Mouse (Mus musculus): ENCODE results near the gene Rabgap1l. TPM values are rescaled to one million over a fixed set of nuclear protein-coding genes. Genes with fewer than 3 reads are reported as not detected.
A peak's percentile ranks its signal among the peaks of the same experiment; 100 is the strongest.

Gene Rabgap1l
- polyA plus RNA-seq, 1 experiment from 2014 or later, result 27.6 TPM

DNA sequence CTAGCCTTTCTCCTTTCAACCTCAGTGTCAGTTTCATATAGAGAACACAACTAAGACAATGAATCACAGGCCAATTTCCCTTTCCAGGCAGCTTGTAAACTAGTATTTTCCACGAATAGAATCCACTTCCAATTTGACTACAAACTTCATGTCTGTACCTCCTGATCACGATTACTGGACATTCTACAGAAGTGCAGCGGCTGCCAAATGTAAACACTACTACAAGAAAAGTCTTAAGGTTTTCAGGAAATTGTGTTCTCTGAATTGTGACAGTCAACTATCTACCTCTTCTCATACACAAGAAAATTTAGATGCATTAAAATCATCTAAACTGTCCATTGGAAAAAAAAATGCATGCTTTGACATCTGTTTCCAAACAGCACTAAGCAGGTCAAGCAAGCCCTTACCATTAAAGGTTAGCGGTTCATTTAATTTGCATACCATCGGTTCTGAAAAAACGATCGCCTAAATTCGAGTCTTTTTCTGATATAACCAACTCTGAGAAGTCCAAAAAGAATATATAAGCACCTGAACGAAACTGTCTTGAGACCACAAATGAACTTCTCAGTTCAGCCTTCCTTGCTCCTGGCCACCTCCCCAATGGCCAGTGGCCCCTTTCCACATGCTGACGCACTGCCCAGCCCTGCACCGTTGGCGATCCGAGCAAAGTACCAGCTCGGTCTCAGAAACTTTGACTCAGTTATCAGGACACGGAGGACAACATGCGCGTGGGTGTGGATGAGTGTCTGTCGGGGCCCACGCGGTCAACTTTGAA, 1.4 kb downstream of the Rabgap1l start:
- H3K36me3 ChIP-seq (ENCODE audit: control insufficient read depth, insufficient read depth), result no peaks in the 10 kb centered on the region
- no peaks in the 10 kb centered on the region for H3K9me3 ChIP-seq (replicated peaks; ENCODE audit: control insufficient read depth, low read length)
- WGBS (ENCODE audit: insufficient replicate concordance), result 3% methylated on average over 20 of the region's 20 CpGs
- H3K4me2 ChIP-seq (ENCODE audit: low read depth, low read length), result peak overlapping the region; percentile 81
- H3K27me3 ChIP-seq (ENCODE audit: control insufficient read depth, insufficient read depth, low read depth, low read length), result no peaks in the 10 kb centered on the region
- H3K4me3 ChIP-seq (ENCODE audit: low read depth, low read length), result peak overlapping the region; percentile 99
- peak; percentile 12 for ATAC-seq (ENCODE audit: low read depth)
- H3K4me1 ChIP-seq (ENCODE audit: control insufficient read depth, low read depth, low read length), result peaks cover 27% of the 10 kb centered on the region
- peak overlapping the region; percentile 100 for H3K9ac ChIP-seq (ENCODE audit: low read depth, low read length)
- H3K27ac ChIP-seq (ENCODE audit: low read length), result peak overlapping the region; percentile 98

DNA sequence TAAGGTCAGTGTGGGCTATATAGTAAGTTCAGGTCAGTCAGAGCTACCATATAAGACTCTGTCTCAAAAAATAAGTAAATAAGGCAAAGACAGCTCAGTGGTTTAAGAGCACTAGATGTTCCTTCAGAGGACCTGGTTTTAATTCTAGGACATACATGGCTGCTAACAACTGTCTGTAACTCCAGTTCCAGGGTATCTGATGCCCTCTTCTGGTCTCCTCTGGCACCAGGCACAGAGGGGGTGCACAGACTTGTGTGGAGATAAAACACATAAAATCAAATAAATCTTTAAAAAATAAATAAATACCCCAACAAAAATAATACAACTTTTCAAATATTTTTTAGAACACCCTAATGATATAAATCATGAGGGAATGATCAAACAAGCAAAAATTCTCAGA, 2.4 kb downstream of the Rabgap1l start:
- no peak overlapping the region for H3K4me3 ChIP-seq (ENCODE audit: low read depth, low read length)
- no peak overlapping the region for H3K9ac ChIP-seq (ENCODE audit: low read depth, low read length)
- no peaks in the 10 kb centered on the region for H3K36me3 ChIP-seq (ENCODE audit: control insufficient read depth, insufficient read depth)
- peaks cover 30% of the 10 kb centered on the region for H3K4me1 ChIP-seq (ENCODE audit: control insufficient read depth, low read depth, low read length)
- H3K9me3 ChIP-seq (replicated peaks; ENCODE audit: control insufficient read depth, low read length), result no peaks in the 10 kb centered on the region
- no peak overlapping the region for H3K4me2 ChIP-seq (ENCODE audit: low read depth, low read length)
- ATAC-seq (ENCODE audit: low read depth), result no peak
- no peaks in the 10 kb centered on the region for H3K27me3 ChIP-seq (ENCODE audit: control insufficient read depth, insufficient read depth, low read depth, low read length)
- no peak overlapping the region for H3K27ac ChIP-seq (ENCODE audit: low read length)

DNA sequence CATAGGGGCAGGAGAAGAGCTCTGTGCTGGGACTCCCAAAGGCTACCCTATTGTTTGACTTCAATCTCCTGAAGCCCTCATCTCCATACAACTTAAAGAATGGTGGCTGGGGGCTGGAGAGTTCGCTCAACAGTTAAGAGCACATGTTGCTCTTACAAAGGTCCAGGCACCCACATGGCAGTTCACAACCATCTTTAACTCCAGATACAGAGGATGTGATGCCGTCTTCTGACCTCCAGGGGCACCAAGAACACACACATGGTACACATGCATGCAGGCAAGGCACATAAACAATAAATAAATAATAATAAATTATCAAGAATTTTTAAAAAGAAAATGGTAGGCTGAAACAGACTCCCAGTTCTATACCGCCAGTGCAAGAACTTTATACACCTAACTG, 3.1 kb downstream of the Rabgap1l start:
- Histone ChIP-seq H3K9ac (ENCODE audit: low read depth, low read length) (no peak overlapping the region), H3K27me3 (ENCODE audit: control insufficient read depth, insufficient read depth, low read depth, low read length) (no peaks in the 10 kb centered on the region), H3K4me1 (ENCODE audit: control insufficient read depth, low read depth, low read length) (peaks cover 25% of the 10 kb centered on the region), H3K27ac (ENCODE audit: low read length) (no peak overlapping the region), H3K4me2 (ENCODE audit: low read depth, low read length) (no peak overlapping the region), H3K4me3 (ENCODE audit: low read depth, low read length) (no peak overlapping the region), H3K36me3 (ENCODE audit: control insufficient read depth, insufficient read depth) (no peaks in the 10 kb centered on the region), H3K9me3 (replicated peaks; ENCODE audit: control insufficient read depth, low read length) (no peaks in the 10 kb centered on the region)
- ATAC-seq (ENCODE audit: low read depth), result no peak
- WGBS (ENCODE audit: insufficient replicate concordance), result 77% methylated on average over 3 of the region's 3 CpGs

DNA sequence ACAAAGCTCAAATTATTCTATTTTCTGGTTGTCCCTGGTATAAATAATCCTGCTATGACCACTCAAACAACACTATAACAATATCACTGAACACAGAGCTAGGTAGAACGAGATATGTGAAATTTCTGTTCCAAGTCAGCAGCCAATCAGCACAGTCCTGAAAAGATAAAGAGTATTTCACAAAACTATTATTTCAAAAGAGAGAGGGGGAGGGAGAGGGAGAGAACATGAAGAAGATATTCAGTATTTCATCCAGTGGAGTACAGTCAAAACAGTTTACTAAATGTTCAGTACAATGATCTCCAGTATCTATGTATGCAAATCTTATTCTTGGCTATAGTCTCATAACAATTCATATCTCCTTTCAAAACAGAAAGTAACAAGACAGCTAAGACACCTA, 5.1 kb downstream of the Rabgap1l start:
- no peaks in the 10 kb centered on the region for H3K9me3 ChIP-seq (replicated peaks; ENCODE audit: control insufficient read depth, low read length)
- peaks cover 15% of the 10 kb centered on the region for H3K4me1 ChIP-seq (ENCODE audit: control insufficient read depth, low read depth, low read length)
- no peak overlapping the region for H3K9ac ChIP-seq (ENCODE audit: low read depth, low read length)
- no peak overlapping the region for H3K27ac ChIP-seq (ENCODE audit: low read length)
- ATAC-seq (ENCODE audit: low read depth), result no peak
- WGBS (ENCODE audit: insufficient replicate concordance), result 31% methylated on average over 1 of the region's 1 CpGs
- no peak overlapping the region for H3K4me3 ChIP-seq (ENCODE audit: low read depth, low read length)
- no peaks in the 10 kb centered on the region for H3K36me3 ChIP-seq (ENCODE audit: control insufficient read depth, insufficient read depth)
- peak overlapping the region; percentile 41; the same call in 1 of the 2 replicates for H3K4me2 ChIP-seq (ENCODE audit: low read depth, low read length)
- no peaks in the 10 kb centered on the region for H3K27me3 ChIP-seq (ENCODE audit: control insufficient read depth, insufficient read depth, low read depth, low read length)

DNA sequence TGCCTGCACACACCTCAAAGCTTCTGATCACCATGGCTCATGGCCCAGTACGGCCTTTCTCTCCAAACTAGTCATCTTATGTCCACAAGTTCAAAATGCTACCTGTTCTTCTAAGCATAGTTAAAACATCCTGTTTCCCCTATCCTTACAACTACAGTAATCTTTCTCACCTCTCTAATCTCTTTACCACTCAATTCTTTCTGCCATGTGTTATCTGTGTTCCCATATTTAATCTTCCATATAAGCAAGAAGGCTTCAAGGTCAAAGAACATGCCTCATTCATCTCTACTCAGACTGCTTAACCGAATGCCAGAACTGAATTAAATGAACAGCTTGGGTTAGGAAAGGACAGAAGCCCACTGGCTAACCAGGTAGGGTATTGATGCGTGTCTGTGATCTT, 5.8 kb downstream of the Rabgap1l start:
- no peak overlapping the region for H3K4me3 ChIP-seq (ENCODE audit: low read depth, low read length)
- H3K36me3 ChIP-seq (ENCODE audit: control insufficient read depth, insufficient read depth), result no peaks in the 10 kb centered on the region
- peak overlapping the region; percentile 3; the same call in 1 of the 2 replicates for H3K27ac ChIP-seq (ENCODE audit: low read length)
- peak overlapping the region; percentile 41; the same call in 1 of the 2 replicates for H3K4me2 ChIP-seq (ENCODE audit: low read depth, low read length)
- peaks cover 14% of the 10 kb centered on the region for H3K4me1 ChIP-seq (ENCODE audit: control insufficient read depth, low read depth, low read length)
- H3K27me3 ChIP-seq (ENCODE audit: control insufficient read depth, insufficient read depth, low read depth, low read length), result no peaks in the 10 kb centered on the region
- no peak overlapping the region for H3K9ac ChIP-seq (ENCODE audit: low read depth, low read length)
- ATAC-seq (ENCODE audit: low read depth), result no peak
- WGBS (ENCODE audit: insufficient replicate concordance), result 64% methylated on average over 3 of the region's 3 CpGs
- H3K9me3 ChIP-seq (replicated peaks; ENCODE audit: control insufficient read depth, low read length), result no peaks in the 10 kb centered on the region

DNA sequence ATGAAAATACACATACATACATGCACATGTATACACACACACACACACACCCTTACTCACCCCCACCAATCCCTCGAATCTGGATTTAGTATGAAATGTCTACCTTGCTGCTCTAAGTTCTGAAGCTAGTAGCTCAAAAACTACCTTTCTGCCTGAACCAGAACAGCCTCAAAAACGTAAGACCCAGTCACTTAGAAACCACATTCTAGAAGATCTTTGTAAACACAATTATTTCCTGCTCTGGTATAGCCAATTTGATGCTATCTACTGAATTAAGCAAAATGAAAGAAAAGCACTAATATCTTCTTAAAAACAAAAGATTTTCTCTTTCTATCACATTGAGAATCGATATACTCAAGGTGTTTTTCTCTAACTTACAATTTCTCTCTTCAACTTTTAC, 6.4 kb downstream of the Rabgap1l start:
- Histone ChIP-seq H3K27ac (ENCODE audit: low read length) (no peak overlapping the region), H3K27me3 (ENCODE audit: control insufficient read depth, insufficient read depth, low read depth, low read length) (no peaks in the 10 kb centered on the region), H3K36me3 (ENCODE audit: control insufficient read depth, insufficient read depth) (no peaks in the 10 kb centered on the region), H3K4me3 (ENCODE audit: low read depth, low read length) (no peak overlapping the region), H3K9me3 (replicated peaks; ENCODE audit: control insufficient read depth, low read length) (no peaks in the 10 kb centered on the region), H3K9ac (ENCODE audit: low read depth, low read length) (no peak overlapping the region), H3K4me2 (ENCODE audit: low read depth, low read length) (no peak overlapping the region), H3K4me1 (ENCODE audit: control insufficient read depth, low read depth, low read length) (peaks cover 14% of the 10 kb centered on the region)
- 66% methylated on average over 3 of the region's 3 CpGs for WGBS (ENCODE audit: insufficient replicate concordance)
- ATAC-seq (ENCODE audit: low read depth), result no peak

DNA sequence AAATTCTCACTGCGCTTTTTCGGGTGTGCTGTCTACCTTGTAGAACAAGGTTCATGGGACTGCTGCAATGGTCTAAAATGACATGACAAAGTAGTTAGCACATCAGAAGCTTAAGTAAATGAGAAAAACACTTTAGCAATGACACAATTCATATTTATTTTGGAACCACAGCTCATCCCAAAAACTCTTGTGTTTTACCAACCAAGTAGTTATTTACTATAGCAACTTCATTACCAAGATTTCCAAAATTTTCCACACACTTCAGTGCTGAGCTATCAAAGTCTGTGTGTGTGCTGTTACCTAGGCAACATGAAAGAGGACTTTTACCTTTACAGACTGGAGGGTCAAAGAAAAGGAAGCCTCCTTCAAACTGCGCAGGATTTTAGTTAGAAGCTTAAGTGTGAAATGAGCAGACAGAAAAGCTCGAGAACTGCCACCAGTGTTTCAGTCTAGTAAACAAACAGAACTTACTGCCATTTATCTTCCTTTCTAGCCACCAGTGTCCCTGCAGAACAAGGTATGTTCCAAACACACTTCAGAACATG, 7.3 kb downstream of the Rabgap1l start:
- H3K4me2 ChIP-seq (ENCODE audit: low read depth, low read length), result no peak overlapping the region
- H3K4me3 ChIP-seq (ENCODE audit: low read depth, low read length), result no peak overlapping the region
- no peak for ATAC-seq (ENCODE audit: low read depth)
- no peaks in the 10 kb centered on the region for H3K9me3 ChIP-seq (replicated peaks; ENCODE audit: control insufficient read depth, low read length)
- H3K9ac ChIP-seq (ENCODE audit: low read depth, low read length), result no peak overlapping the region
- H3K4me1 ChIP-seq (ENCODE audit: control insufficient read depth, low read depth, low read length), result peaks cover 14% of the 10 kb centered on the region
- H3K27me3 ChIP-seq (ENCODE audit: control insufficient read depth, insufficient read depth, low read depth, low read length), result no peaks in the 10 kb centered on the region
- no peak overlapping the region for H3K27ac ChIP-seq (ENCODE audit: low read length)
- H3K36me3 ChIP-seq (ENCODE audit: control insufficient read depth, insufficient read depth), result no peaks in the 10 kb centered on the region
- WGBS (ENCODE audit: insufficient replicate concordance), result 71% methylated on average over 4 of the region's 4 CpGs

DNA sequence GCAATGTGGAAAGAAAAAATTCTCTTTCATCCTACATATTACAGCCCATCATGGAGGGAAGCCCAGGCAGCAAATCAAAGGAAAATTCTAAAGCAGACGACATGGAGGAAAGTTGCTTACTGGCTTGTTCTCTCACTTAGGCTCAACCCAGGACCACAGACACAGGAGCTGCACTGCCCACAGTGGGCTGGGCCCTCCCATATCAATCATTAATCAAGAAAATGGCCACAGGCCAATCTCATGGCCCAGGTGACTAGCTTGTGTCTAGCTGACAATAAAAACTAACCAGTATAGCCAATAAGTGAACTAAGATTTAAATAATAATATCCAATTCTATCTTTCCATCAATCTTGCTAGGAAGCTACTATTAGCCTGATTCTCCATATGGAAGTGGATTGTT, 8.9 kb downstream of the Rabgap1l start:
- peak; percentile 65 for ATAC-seq (ENCODE audit: low read depth)

DNA sequence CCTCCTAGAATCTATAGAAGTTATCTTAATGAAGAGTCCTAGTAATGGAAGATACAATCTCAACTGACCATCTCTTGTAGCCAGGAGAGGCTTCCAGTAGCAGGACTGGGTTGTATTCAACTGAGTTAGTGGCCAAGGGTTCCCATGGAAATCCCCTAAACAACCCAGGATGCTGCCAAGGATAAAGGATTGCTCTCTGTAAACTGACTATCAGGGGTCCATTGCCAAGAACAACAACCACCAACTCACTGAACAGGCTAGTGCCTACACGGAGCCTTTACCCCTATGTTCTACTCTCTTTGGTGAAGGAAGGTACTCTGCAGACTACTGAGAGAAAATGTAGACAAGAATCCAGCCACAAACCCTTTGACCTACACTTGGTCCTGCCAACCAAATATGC, 18.8 kb downstream of the Rabgap1l start:
- H3K27ac ChIP-seq (ENCODE audit: low read length), result no peak overlapping the region
- H3K27me3 ChIP-seq (ENCODE audit: control insufficient read depth, insufficient read depth, low read depth, low read length), result no peaks in the 10 kb centered on the region
- WGBS (ENCODE audit: insufficient replicate concordance), result 74% methylated on average over 1 of the region's 1 CpGs
- H3K36me3 ChIP-seq (ENCODE audit: control insufficient read depth, insufficient read depth), result no peaks in the 10 kb centered on the region
- H3K9me3 ChIP-seq (replicated peaks; ENCODE audit: control insufficient read depth, low read length), result no peaks in the 10 kb centered on the region
- ATAC-seq (ENCODE audit: low read depth), result no peak
- H3K4me3 ChIP-seq (ENCODE audit: low read depth, low read length), result no peak overlapping the region
- no peak overlapping the region for H3K9ac ChIP-seq (ENCODE audit: low read depth, low read length)
- no peaks in the 10 kb centered on the region for H3K4me1 ChIP-seq (ENCODE audit: control insufficient read depth, low read depth, low read length)
- H3K4me2 ChIP-seq (ENCODE audit: low read depth, low read length), result no peak overlapping the region

More for the DNA sequence above, 8.9 kb downstream of the Rabgap1l start:
- whole genome bisulfite sequencing (ENCODE audit: insufficient replicate concordance), result 54% methylated on average over 1 of the region's 1 CpGs
- no peak overlapping the region for H3K9ac ChIP-seq (ENCODE audit: low read depth, low read length)
- H3K27ac ChIP-seq (ENCODE audit: low read length), result no peak overlapping the region
- H3K27me3 ChIP-seq (ENCODE audit: control insufficient read depth, insufficient read depth, low read depth, low read length), result no peaks in the 10 kb centered on the region
- H3K4me1 ChIP-seq (ENCODE audit: control insufficient read depth, low read depth, low read length), result peaks cover 14% of the 10 kb centered on the region
- H3K36me3 ChIP-seq (ENCODE audit: control insufficient read depth, insufficient read depth), result no peaks in the 10 kb centered on the region
- no peak overlapping the region for H3K4me2 ChIP-seq (ENCODE audit: low read depth, low read length)
- no peaks in the 10 kb centered on the region for H3K9me3 ChIP-seq (replicated peaks; ENCODE audit: control insufficient read depth, low read length)
- H3K4me3 ChIP-seq (ENCODE audit: low read depth, low read length), result no peak overlapping the region

Measured in liver, embryonic 16.5 days (tissue).